Mouse (Mus musculus) adrenal gland, postnatal 4 days (tissue): ENCODE results near the gene Meltf. TPM values are rescaled to one million over a fixed set of nuclear protein-coding genes. Genes with fewer than 3 reads are reported as not detected.
A peak's percentile ranks its signal among the peaks of the same experiment; 100 is the strongest.

Experiments used
- DNase-seq, 2 experiments: peaks; one replicate each; pipeline ENCODE4 v3.0.0; 2021 to 2022; ENCODE audit warnings: low spot score in 2 of 2, mixed read lengths in 2 of 2
- long read RNA-seq, 2 experiments: library from polyadenylated mRNA; stranded (forward); transcript quantifications; one replicate each; pipeline ENCODE4 v2.0.0; 2021
- total RNA-seq, 2 experiments: library from RNA; stranded (reverse); gene quantifications; 2 replicates each; pipeline ENCODE4 v1.2.3; 2021

The Meltf gene
- under 1 TPM in 1 of 2 experiments, not detected in 1; 0.17 TPM for total RNA-seq
- long read RNA-seq, experiment 1: 0 reads
- long read RNA-seq, experiment 2: 0 reads

DNA sequence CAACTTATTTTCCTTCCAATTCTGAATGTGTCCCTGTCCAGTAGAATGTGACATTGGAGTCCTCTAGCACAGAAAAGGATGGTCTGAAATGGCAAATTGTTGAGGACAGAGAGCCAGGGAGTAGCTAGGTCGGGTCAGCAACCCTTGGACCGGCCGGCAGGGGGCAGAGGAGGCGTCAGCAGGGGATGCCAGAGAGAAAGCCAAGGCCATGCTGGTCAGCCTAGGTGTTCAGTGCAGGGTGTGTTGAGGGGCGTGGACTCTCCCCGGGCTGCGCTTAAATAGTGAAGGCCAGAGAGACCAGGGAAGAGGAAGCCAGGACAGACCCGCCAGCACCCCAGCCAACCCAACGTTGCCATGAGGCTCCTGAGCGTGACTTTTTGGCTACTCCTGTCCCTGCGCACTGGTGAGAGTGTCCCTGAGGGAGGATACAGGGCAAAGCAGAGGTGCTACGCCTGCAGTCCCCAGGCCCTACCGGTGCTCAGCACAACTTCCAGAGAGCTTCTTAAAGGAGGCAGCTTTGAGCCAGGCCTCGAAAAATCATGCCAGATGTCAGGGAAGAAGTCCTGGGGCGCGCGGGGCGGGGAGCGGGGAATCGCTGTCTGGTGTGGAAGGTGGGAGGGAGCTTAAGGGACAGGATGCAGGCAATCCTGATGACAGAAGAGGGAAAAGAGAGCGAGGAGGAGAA lies at the start of gene Meltf:
Gene Meltf, plus strand, starts transcription at position 238 of the 685 bp plus-strand sequence.
- peak; percentile 47 to 63 for DNase-seq

DNA sequence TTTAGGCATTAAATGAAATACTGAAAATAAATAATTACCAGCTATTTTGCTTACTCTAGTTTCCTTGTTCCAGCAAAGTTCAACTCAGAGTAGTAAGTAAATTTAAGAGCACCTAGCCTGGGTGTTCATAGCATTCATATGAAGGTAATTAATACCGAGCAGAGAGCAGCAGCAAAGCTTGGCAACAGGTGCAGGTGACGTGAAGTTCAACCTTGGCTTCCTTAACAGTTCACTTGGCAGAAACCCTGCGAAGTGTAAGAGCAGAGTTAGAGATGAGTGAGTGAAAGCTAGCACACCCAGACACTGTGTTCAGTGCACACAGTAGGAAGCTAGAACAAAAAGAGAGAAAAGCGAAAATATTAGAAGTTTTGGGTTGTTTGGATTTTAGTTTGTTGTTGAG lies 47.9 kb upstream of the Meltf start:
- no peak for DNase-seq

DNA sequence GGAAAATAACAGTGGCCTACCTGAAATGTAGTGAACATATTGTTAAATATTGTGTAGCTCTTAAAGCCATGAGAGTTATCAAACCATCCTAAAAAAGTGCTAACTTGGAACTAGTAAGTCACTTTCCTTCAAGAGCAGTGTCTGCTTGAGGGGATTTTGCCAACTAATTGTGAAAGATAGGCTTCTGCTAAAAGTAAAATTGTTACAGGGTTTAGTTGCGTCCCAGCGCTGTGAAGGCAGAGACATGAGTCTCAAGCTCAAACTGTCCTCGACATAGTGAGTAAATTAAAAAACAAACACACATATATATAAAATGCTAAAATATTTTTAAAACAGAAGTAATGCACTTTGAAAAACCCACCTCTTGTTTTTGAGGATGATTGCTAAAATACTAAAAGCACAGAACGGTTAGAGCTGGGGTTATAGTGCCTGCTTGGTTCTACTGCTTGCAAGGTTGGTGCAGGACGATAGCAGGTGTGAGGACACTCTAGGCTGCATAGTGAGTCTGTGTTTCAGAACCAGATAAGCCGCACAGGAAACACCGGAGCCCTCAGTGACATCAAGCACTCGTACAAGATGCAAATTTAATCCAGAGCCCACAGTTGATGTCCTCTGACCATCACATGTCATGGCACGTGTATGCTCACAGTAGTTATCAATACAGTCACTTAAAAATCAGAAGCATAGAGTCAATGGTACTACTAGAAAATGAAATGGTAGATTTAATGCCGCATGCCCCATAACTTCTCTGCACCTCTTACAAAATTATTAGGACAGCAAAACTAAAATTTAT lies 45.8 kb upstream of the Meltf start:
- DNase-seq: no peak

DNA sequence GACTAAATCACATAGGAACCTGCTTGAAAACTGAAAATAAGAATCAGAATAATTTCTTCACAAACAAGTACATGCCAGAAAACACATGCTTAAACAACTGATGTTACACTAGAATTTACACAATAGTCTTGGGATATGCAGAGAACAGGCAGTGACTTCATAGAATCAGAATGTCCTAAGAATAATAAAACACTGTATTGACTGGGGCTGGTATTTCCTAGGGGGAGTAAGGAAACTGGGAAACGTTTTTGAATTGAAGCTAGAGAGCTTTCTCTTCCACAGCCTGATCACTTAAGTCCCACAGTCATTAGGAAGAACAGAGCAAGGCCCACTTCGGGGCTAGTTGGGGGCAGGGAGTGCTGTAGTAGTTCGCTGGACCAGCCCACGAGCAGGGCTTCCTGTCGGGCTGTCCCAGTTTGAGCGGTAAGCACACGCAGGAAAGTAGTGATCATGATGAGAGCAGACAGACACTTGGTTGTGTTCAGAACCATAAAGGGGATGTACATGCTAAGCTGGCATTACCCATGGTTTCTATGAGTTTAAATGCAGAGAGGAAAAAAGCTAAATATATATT lies 44.5 kb upstream of the Meltf start:
- no peak for DNase-seq

DNA sequence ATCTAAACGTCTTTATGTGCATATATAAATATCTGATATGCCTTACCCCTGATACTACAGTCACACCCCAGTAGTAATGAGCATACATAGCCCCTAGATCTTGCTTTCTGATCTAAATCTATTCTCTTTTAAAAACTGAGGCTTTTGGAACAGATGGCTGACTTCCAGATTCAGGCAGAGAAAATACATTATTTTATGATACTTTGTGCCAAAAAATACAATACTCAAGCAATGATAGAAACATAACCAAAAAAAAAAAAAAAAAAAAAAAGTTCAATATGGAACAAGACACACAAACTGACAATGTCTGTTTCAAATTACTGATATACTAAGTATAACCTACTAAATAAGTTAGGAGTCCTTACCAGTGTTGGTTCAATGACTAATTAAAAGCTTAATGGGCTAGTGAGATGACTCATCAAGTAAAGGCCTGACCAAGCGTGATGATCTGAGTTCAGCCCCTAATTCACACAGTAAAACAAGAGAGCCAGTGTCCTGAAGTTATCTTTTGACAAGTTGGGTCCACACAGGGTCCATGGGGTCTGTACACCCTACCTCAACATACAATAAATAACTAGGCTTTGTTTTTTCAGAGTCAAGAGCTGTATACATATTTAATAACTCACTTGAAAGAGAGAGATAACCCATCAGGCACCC lies 43.8 kb upstream of the Meltf start:
- no peak for DNase-seq

DNA sequence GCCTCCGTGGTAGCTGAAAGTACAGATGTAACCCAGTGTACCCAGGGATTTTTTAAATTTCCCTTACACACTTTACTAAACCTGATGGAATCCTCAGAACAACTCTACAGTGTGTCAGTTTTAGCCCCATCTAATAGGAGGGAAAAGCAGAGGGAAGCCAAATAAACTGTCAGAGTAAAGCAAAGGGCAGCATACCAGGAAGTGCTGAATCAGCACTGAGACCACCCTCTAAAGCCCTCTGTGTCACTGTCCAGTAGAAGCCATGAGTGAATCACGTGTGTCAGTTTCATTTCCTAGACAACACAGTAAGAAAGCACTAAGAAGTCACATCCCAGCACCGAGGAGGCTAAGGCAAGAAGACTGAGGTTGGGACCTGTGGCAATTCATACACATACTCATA lies 41.2 kb upstream of the Meltf start:
- DNase-seq: no peak

DNA sequence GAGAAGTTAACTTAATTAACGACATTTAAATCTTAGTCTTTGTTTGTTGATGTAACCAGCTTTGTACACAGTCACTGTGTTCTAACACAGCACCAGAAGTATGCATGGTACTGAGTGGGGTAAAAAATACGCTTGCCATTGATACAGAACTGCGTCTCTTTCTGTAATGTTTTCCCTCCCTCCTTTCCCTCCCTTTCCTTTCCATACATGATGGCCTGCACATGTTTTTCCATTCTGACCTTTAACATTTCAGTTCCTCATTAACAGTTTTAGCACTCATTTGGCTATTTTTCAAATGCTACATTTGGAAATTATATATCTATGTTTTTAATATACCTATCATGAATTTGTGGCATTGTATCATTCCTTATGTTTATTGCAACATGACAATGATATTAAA lies 34.4 kb upstream of the Meltf start:
- no peak for DNase-seq

DNA sequence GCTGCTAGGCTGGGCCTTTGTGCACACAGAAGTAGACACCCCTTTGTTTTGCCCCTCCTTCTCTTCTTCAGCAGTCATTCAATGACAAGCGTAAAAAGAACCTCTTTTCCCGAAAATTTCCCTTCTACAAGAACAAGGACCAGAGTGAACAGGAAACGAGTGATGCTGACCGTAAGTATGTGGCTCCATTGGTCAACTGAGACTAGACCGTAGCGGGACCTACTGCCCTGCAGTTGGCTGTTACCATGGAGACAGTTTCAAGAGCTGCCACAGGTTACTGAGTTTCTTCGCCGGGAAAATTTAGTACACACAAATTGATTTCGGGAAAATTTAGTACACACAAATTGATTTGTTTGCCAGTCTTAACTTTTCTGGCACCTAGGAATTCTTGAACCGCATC lies 31.8 kb upstream of the Meltf start:
- no peak for DNase-seq

DNA sequence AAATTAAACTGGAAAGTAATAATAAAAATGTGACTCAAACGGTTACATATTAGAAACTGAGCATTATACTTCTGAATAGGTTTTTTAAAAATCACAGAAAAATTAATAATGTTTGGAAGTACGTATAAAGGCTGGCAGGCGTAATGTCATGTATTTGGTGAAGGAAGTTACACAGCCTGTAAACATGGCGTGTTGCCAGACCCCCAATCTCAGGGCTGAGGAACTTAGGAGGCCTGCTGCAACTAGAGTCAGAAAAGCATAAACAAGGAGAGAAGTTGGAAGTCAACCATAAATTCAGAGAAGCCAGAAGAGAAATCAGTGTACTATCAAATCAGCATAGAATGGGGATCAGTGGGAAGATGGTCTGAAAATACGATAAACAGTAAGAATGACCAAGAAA lies 14.7 kb upstream of the Meltf start:
- no peak for DNase-seq

DNA sequence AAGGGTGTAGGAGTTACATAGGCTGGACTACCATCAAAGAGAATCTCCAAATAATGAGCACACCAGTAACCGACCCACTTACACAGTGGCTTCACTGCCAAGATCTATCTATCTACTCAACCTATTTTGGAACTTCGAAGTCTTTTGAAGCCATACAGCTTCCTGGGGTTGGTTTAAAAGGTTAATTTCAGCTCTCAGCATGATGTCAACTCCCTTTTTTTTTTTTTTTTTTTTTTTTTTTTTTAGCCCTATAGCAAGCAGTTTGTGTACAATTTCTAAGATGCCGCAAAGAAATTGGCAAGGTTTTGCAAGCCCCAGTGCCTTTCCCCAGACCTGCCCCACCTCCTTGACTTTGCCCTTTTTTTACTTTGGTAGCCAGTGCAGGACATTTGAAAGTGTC lies 13.4 kb upstream of the Meltf start:
- no peak for DNase-seq

DNA sequence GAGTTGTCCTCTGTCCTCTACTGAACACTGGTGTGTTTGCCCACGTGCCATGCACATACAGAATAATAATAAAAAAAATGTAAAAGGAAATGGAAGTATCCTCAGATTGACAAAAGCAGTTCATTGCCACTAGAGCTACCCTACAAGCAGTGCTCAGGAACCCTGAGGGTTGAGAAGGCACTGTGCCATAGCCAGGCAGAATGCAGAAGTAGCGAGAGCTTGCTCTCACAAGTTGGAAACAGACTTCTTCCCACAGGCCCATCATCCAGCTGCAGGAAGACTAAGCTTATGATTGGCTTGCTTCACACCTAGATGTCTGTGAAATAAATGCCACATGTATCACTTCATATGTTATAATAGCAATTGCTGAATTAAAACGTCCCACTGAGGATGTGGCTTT lies 11.7 kb upstream of the Meltf start:
- no peak for DNase-seq

DNA sequence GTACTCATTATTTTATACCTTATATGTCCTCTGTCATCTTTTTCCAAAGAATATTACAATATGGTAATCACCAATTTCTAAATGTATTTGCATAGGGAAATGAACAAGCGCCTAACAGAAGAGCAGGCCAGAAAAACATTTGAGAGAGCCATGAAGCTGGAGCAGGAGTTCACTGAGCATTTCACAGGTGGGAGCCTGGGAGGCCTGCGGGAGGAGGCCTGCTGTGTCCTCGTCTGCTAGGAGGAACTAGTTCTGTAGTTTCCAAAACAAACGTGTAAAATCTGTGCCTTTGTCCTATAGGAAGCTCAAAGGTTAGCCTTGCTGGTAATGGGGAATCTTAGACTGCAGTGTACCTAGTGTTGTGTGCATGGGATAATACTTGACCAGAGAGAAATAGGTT lies 10.9 kb upstream of the Meltf start:
- no peak for DNase-seq

DNA sequence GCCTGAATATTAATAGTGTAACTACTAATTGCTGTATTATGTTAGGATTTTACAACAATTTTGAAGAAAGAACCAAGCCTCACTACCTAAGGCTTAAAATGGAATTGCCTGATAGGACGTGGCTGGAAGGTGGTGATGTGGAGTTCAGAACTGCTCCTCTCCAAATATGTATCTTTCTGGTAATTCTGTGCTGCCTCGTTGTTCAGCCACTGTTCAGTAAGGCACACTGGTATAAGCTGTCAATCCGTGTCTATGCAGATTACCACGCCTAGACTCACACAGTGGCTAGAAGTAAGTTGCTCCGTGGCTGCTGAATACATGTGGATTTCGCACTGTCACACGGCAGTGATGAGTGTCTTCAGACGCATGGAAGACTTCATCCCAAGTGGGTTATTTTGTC lies 4.9 kb upstream of the Meltf start:
- no peak for DNase-seq

DNA sequence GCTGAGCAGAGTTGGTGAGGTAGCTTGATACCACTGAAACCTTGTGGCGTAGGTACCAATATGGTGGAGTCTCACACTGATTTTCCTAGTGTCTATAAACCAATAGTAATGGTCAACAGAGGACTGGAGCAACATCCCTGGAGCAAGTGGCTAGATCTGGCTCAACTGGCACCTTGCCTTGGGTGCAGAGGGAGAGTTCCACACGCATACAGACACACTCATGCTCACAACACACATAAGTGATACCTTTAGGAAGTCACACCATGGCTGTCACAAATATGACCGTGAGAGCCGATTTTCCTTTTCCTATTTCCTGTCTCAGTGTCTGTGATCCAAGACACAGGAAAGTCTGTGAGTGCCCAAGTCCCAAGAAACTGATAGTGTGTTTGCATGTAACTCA lies 3.2 kb upstream of the Meltf start:
- no peak for DNase-seq

DNA sequence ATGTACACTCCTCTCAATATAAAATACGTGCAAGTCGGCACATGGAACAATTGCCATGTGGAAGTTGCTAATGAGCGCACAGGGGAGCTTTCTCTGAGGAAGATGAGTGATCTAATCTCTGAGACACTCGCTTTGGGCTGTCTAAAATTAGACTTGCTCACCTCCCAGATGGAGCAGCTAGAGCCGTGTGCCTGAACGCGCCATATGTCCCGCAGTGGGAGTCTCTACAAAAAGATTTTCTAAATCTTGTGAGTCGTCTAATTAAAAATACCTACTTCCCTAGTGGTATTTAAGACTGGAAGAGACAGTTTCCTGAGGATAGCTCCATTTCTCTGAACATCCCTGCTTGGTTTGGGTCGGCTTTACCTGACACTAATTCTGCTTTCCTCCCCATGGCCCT lies 2.2 kb upstream of the Meltf start:
- no peak for DNase-seq

DNA sequence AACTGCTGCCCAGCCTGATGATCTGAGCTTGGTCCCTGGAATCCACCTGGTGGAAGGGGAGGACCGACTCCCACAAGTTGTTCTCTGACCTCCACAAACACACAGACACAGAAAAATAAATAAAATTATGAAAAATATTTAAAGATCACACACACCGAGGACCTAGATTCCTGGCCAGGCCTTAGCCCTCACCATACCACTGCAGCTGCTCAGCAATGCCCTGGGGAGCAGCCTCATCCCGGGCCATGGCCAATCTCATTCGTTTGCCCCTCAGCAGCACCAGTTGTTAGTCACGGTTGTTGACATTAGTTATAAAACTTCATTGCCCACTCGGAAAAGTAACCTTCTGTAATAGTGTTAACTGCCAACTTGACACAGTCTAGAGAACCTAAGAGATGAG lies 558 bp upstream of the Meltf start:
- no peak for DNase-seq

DNA sequence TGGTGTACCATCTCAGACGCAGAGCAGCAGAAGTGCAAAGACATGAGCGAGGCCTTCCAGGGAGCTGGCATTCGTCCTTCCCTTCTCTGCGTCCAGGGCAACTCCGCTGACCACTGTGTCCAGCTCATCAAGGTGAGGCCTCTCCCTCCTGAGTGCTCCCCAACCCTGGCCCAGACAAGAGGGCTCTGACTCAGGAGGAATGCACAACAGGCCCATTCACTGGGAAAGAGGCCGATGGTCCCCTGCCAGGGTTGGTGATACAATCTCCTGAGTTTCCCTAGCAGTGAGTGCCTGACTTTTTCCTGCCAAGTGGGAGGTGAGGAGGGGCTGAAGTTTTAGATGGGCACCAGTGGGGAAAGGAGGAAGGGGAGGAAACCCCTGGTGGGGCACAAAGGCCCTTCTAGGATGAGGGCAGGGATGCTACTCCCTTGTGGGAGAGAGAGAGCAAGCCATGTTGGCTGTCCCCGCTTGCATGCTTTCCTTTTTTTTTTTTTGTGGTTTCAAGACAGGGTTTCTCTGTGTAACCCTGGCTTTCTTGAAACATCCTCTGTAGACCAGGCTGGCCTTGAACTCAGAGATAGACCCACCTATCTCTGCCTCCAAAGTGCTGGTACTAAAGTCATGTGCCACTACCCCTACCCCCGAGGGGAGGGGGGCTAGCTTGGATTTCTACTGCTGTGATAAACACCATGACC lies 1.7 kb downstream of the Meltf start:
- no peak for DNase-seq

DNA sequence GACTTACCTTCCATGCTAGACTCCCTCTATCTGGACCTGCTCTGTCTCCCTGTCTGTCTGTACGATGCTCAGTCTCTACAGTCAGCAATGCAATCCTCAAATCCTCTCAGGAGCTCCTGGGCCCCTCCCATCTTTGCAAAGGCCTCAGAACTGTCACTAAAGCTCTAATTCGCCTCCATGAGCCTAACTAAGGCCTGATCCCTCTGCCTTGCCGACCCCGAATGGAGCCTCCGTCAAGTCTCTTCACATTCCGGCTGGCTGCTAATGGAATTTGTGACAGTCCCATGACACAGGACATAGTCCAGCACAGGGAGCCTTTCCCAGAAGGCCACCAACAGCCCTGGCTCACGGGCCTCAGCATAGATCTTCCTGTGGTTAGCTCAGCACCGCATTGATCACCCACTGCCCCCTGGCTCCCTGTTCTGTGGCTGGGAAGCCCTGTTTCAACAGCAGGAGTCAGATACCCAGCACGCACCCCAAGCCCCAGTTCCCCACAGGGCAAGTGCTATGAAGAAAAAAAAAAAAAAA lies 3.8 kb downstream of the Meltf start:
- no peak for DNase-seq

DNA sequence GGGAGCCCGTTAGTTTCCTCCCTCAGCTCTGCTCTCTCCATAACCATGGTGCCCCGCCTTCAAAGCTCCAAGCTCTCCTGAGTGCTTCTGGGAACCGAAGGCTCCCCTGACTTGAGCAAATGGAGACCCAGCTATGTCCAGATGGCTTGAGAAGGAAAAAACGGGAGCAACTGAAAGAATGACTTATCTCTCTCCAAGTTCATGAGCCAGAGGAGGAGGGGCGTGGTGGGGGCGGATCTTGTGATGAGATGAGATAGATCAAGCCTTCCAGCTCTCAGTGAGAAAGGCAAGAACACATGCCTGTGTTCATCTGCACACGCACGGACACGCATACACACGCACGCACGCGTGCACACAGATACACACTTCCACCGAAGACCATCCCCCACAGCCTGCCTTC lies 4.7 kb downstream of the Meltf start:
- DNase-seq: no peak

DNA sequence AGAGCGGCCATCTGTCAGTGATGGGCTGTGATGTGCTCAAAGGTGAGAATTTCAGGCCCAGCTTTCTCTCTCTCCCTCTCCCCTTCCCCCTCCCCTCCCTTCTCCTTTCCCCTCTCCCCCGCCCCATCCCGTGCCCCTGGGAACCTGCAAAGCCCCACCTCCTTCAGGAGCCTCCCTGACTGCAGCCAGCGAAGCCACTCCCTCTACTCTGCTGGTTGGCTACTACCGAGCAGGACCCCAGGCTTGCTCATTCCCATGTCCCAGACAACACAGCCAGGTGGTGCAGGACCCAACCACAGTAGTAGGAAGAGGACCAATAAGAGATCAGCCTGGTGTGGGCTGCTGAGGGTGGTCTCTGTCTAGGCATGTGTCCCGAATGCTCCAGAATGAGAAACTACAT lies 5.3 kb downstream of the Meltf start:
- DNase-seq: no peak

DNA sequence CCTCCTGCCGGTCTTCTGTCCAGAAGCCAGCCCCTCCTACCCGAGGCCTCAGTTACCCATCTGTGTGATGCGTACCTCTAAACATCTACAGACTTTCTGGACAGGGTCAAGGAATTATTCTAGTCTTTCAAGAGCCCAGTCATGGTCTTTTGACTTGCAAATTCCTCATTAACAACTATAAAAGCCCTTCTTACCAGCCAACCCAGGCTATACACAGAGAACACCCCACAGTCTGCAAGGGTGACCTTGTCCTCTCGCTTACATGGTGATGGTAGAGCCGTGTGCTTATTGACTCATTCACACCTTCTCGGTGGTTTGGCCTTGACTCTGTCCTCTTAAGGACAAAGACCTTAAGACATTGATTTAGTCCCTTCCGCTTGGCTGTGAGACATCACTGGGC lies 12.3 kb downstream of the Meltf start:
- DNase-seq: no peak
